Mouse (Mus musculus) intestine, embryonic 14.5 days (tissue): ENCODE data around the gene Gm10142. TPM values are rescaled to one million over a fixed set of nuclear protein-coding genes. Genes with fewer than 3 reads are reported as not detected.
"Not testable (repeated sequence)": the region's sequence is repeated elsewhere in the genome, so short reads cannot be mapped to it uniquely, and the experiment has no call there.

Experiments used
- ATAC-seq: fragments of 200-750 bp; cut with Nextera tagmentation; replicated peaks from 2 replicates; pipeline ENCODE4 v1.8.0; 2017; ENCODE audit warnings: low read depth, moderate number of reproducible peaks, moderate TSS enrichment, moderate library complexity; ENCODE audit not compliant: low FRiP score, low TSS enrichment
- DNase-seq: peaks from one replicate; pipeline ENCODE4 v3.0.0-alpha.2; 2018; ENCODE audit warnings: low spot score
- H3K27ac ChIP-seq: fragments of 300-500 bp; sonication (generic); 2 replicates; pipeline ENCODE4 v1.5.1; 2014; ENCODE audit warnings: low read depth, mild to moderate bottlenecking, control low read depth
- H3K27me3 ChIP-seq: fragments of 300-500 bp; sonication (generic); replicated peaks from 2 replicates; pipeline ENCODE4 v1.6.1; 2014; ENCODE audit warnings: low read length, control low read depth; ENCODE audit not compliant: control insufficient read depth, insufficient read depth
- H3K36me3 ChIP-seq: fragments of 300-500 bp; sonication (generic); 2 replicates; pipeline ENCODE4 v1.6.1; 2014; ENCODE audit warnings: low read length, control low read depth; ENCODE audit not compliant: control insufficient read depth, insufficient read depth
- H3K4me1 ChIP-seq: fragments of 300-500 bp; sonication (generic); replicated peaks from 2 replicates; pipeline ENCODE4 v1.6.1; 2014; ENCODE audit warnings: low read length, control low read depth, mixed read lengths; ENCODE audit not compliant: control insufficient read depth, insufficient read depth
- H3K4me2 ChIP-seq: fragments of 300-500 bp; sonication (generic); 2 replicates; pipeline ENCODE4 v1.6.1; 2014; ENCODE audit warnings: low read length
- H3K4me3 ChIP-seq: fragments of 300-500 bp; sonication (generic); 2 replicates; pipeline ENCODE4 v1.5.1; 2014; ENCODE audit warnings: low read depth, low read length, control low read depth, mixed read lengths
- H3K9ac ChIP-seq: fragments of 300-500 bp; sonication (generic); 2 replicates; pipeline ENCODE4 v1.6.1; 2014; ENCODE audit warnings: mild to moderate bottlenecking, low read length
- H3K9me3 ChIP-seq: fragments of 300-500 bp; sonication (generic); 2 replicates; pipeline ENCODE4 v1.6.1; 2016; ENCODE audit warnings: low read length, control low read depth; ENCODE audit not compliant: control insufficient read depth
- WGBS: fragments of 180-500 bp; shearing (Covaris S2); extraction: QIAGEN DNeasy Blood & Tissue Kit; methylation state at CpG from one replicate; pipeline ENCODE4 v1.1.7; 2014; 5-methylcytosine and 5-hydroxymethylcytosine counted together
- polyA plus RNA-seq: library from polyadenylated mRNA; unstranded; fragments of >200 nt; fragmentation: Nextera tagmentation; extraction: Ambion mirVana; gene quantifications from 2 replicates; pipeline ENCODE4 v1.2.1, GENCODE M21; 2014

Gene Gm10142
- polyA plus RNA-seq, 1 experiment from 2014 or later: not detected

- H3K36me3 ChIP-seq, H3K4me1 ChIP-seq, H3K4me2 ChIP-seq, H3K27ac ChIP-seq, ATAC-seq, H3K9me3 ChIP-seq, H3K27me3 ChIP-seq, H3K4me3 ChIP-seq, DNase-seq, H3K9ac ChIP-seq: not testable (repeated sequence)
- WGBS: 87% methylated on average over 1 of the region's 1 CpGs
Measured at GRCm38 (mm10) chr10:77720299-77720698, 4.7 kb downstream of the Gm10142 start, which contains the start of gene Krtap12-1. TSS of gene Krtap12-1 (plus strand) at chr10:77720599.

- Histone ChIP-seq H3K9me3 (no peaks in the 10 kb centered on the region), H3K4me3 (no peak overlapping the region), H3K27ac (no peak overlapping the region), H3K36me3 (no peaks in the 10 kb centered on the region), H3K4me2 (no peak overlapping the region), H3K27me3 (no peaks in the 10 kb centered on the region), H3K9ac (no peak overlapping the region), H3K4me1 (no peaks in the 10 kb centered on the region)
- ATAC-seq (no peak), DNase-seq (no peak)
- 76% methylated on average over 8 of the region's 8 CpGs for WGBS
Measured at GRCm38 (mm10) chr10:77724855-77725254, 9.2 kb downstream of the Gm10142 start.

GRCm38 (mm10) chr10:77726186-77726585, 10.6 kb downstream of the Gm10142 start, which contains the start of gene Gm10100:
TSS of gene Gm10100 (plus strand) at chr10:77726486.
- WGBS: 26% methylated on average over 3 of the region's 3 CpGs
- H3K9ac ChIP-seq: no peak within 1 kb of the TSS
- no peak for ATAC-seq

GRCm38 (mm10) chr10:77728280-77728679, 12.7 kb downstream of the Gm10142 start:
- no peak overlapping the region for H3K27ac ChIP-seq
- ATAC-seq: no peak
- H3K9me3 ChIP-seq: no peaks in the 10 kb centered on the region
- H3K27me3 ChIP-seq: no peaks in the 10 kb centered on the region
- 61% methylated on average over 4 of the region's 4 CpGs for WGBS
- no peak overlapping the region for H3K9ac ChIP-seq
- H3K4me2 ChIP-seq: no peak overlapping the region
- no peaks in the 10 kb centered on the region for H3K4me1 ChIP-seq
- H3K36me3 ChIP-seq: no peaks in the 10 kb centered on the region
- H3K4me3 ChIP-seq: no peak overlapping the region
- no peak for DNase-seq

More at GRCm38 (mm10) chr10:77726186-77726585, 10.6 kb downstream of the Gm10142 start, which contains the start of gene Gm10100:
- Histone ChIP-seq H3K36me3 (no peaks in the 10 kb centered on the region), H3K27me3 (no peaks in the 10 kb centered on the region), H3K4me2 (no peak within 1 kb of the TSS), H3K4me1 (no peaks in the 10 kb centered on the region), H3K27ac (no peak within 1 kb of the TSS), H3K4me3 (no peak within 1 kb of the TSS), H3K9me3 (no peaks in the 10 kb centered on the region)
- no peak for DNase-seq

- ATAC-seq (no peak), DNase-seq (no peak)
- Histone ChIP-seq H3K9ac (no peak overlapping the region), H3K9me3 (no peaks in the 10 kb centered on the region), H3K4me1 (no peaks in the 10 kb centered on the region), H3K4me3 (no peak overlapping the region), H3K27me3 (no peaks in the 10 kb centered on the region), H3K27ac (no peak overlapping the region), H3K4me2 (no peak overlapping the region), H3K36me3 (no peaks in the 10 kb centered on the region)
- 51% methylated on average over 4 of the region's 4 CpGs for WGBS
Measured at GRCm38 (mm10) chr10:77729241-77729640, 13.6 kb downstream of the Gm10142 start.

- H3K27ac ChIP-seq: no peak overlapping the region
- DNase-seq (no peak), ATAC-seq (no peak)
- no peaks in the 10 kb centered on the region for H3K36me3 ChIP-seq
- H3K4me1 ChIP-seq: no peaks in the 10 kb centered on the region
- 100% methylated on average over 1 of the region's 1 CpGs for WGBS
- no peaks in the 10 kb centered on the region for H3K27me3 ChIP-seq
- H3K4me3 ChIP-seq: no peak overlapping the region
- no peak overlapping the region for H3K4me2 ChIP-seq
- H3K9me3 ChIP-seq: peaks cover 8% of the 10 kb centered on the region
- H3K9ac ChIP-seq: no peak overlapping the region
Measured at GRCm38 (mm10) chr10:77735928-77736327, 20.3 kb downstream of the Gm10142 start.

- H3K4me1 ChIP-seq: no peaks in the 10 kb centered on the region
- no peaks in the 10 kb centered on the region for H3K36me3 ChIP-seq
- no peak for ATAC-seq
- no peak for DNase-seq
- no peak overlapping the region for H3K4me2 ChIP-seq
- no peaks in the 10 kb centered on the region for H3K27me3 ChIP-seq
- no peak overlapping the region for H3K9ac ChIP-seq
- no peak overlapping the region for H3K27ac ChIP-seq
- peaks cover 8% of the 10 kb centered on the region for H3K9me3 ChIP-seq
- H3K4me3 ChIP-seq: no peak overlapping the region
- WGBS: 80% methylated on average over 4 of the region's 4 CpGs
Measured at GRCm38 (mm10) chr10:77738929-77739328, 23.3 kb downstream of the Gm10142 start.

- H3K4me1 ChIP-seq, H3K4me3 ChIP-seq, H3K9me3 ChIP-seq, H3K9ac ChIP-seq, H3K36me3 ChIP-seq, ATAC-seq, H3K4me2 ChIP-seq, H3K27me3 ChIP-seq, DNase-seq, H3K27ac ChIP-seq: not testable (repeated sequence)
- WGBS: 55% methylated on average over 4 of the region's 5 CpGs
Measured at GRCm38 (mm10) chr10:77741924-77742688, 26.5 kb downstream of the Gm10142 start, which contains the start of gene Gm18596. TSS of gene Gm18596 (minus strand) at chr10:77742638.

GRCm38 (mm10) chr10:77750686-77751085, 35.1 kb downstream of the Gm10142 start:
- DNase-seq, H3K4me1 ChIP-seq, ATAC-seq, H3K4me3 ChIP-seq, H3K4me2 ChIP-seq, H3K36me3 ChIP-seq, H3K27ac ChIP-seq, H3K9ac ChIP-seq, H3K27me3 ChIP-seq, H3K9me3 ChIP-seq: not testable (repeated sequence)
- WGBS: 72% methylated on average over 1 of the region's 1 CpGs
